Mouse (Mus musculus): ENCODE results near the gene Plcd1. TPM values are rescaled to one million over a fixed set of nuclear protein-coding genes. Genes with fewer than 3 reads are reported as not detected.

The Plcd1 gene
- polyA plus RNA-seq, 1 experiment, result 8.8 TPM

- Histone ChIP-seq H3ac (ENCODE audit: control insufficient read depth, insufficient read length, low read depth) (no peak overlapping the region), H3K79me3 (ENCODE audit: low read depth) (no peaks in the 10 kb centered on the region), H3K79me2 (ENCODE audit: control insufficient read depth, insufficient read depth) (no peaks in the 10 kb centered on the region), H3K27me3 (ENCODE audit: control insufficient read depth, insufficient read depth, insufficient read length) (no peaks in the 10 kb centered on the region), H3K36me3 (ENCODE audit: control insufficient read depth, insufficient read depth) (no peaks in the 10 kb centered on the region), H3K4me3 (ENCODE audit: insufficient read depth, poor library complexity, severe bottlenecking) (no peak overlapping the region)
- TF ChIP-seq MAX (IDR thresholded peaks at IDR 0.05) (no peak), CTCF (IDR thresholded peaks at IDR 0.05; ENCODE audit: control insufficient read depth, insufficient read depth, insufficient read length) (no peak), FOSL1 (IDR thresholded peaks at IDR 0.05; ENCODE audit: insufficient read depth, low read length, poor library complexity, severe bottlenecking) (no peak), MYOG (IDR thresholded peaks at IDR 0.05; ENCODE audit: control insufficient read depth, extremely low read depth, insufficient read length) (no peak), CEBPB (IDR thresholded peaks at IDR 0.05; ENCODE audit: low read depth) (no peak), USF1 (IDR thresholded peaks at IDR 0.05; ENCODE audit: low read depth) (no peak), MYOD1 (IDR thresholded peaks at IDR 0.05; ENCODE audit: control insufficient read depth, insufficient read length, low read depth) (no peak)
Observed at GRCm38 (mm10) chr9:119109685-119110353, 16.5 kb upstream of the Plcd1 start.

- no peak overlapping the region for H3ac ChIP-seq (ENCODE audit: control insufficient read depth, insufficient read length, low read depth)
- H3K79me2 ChIP-seq (ENCODE audit: control insufficient read depth, insufficient read depth), result no peaks in the 10 kb centered on the region
- H3K79me3 ChIP-seq (ENCODE audit: low read depth), result no peaks in the 10 kb centered on the region
- no peaks in the 10 kb centered on the region for H3K36me3 ChIP-seq (ENCODE audit: control insufficient read depth, insufficient read depth)
- TF ChIP-seq MAX (IDR thresholded peaks at IDR 0.05) (peak; percentile 39), FOSL1 (IDR thresholded peaks at IDR 0.05; ENCODE audit: insufficient read depth, low read length, poor library complexity, severe bottlenecking) (no peak), MYOG (IDR thresholded peaks at IDR 0.05; ENCODE audit: control insufficient read depth, extremely low read depth, insufficient read length) (no peak), MYOD1 (IDR thresholded peaks at IDR 0.05; ENCODE audit: control insufficient read depth, insufficient read length, low read depth) (no peak), CTCF (IDR thresholded peaks at IDR 0.05; ENCODE audit: control insufficient read depth, insufficient read depth, insufficient read length) (peak; percentile 45), USF1 (IDR thresholded peaks at IDR 0.05; ENCODE audit: low read depth) (no peak)
- H3K4me3 ChIP-seq (ENCODE audit: insufficient read depth, poor library complexity, severe bottlenecking), result no peak overlapping the region
- H3K27me3 ChIP-seq (ENCODE audit: control insufficient read depth, insufficient read depth, insufficient read length), result no peaks in the 10 kb centered on the region
Observed at GRCm38 (mm10) chr9:119107566-119107965, 14.3 kb upstream of the Plcd1 start.

- TF ChIP-seq CEBPB (IDR thresholded peaks at IDR 0.05; ENCODE audit: low read depth) (no peak), MAX (IDR thresholded peaks at IDR 0.05) (no peak), CTCF (IDR thresholded peaks at IDR 0.05; ENCODE audit: control insufficient read depth, insufficient read depth, insufficient read length) (no peak), USF1 (IDR thresholded peaks at IDR 0.05; ENCODE audit: low read depth) (no peak)
- no peaks in the 10 kb centered on the region for H3K27me3 ChIP-seq (ENCODE audit: control insufficient read depth, insufficient read depth, insufficient read length)
- no peaks in the 10 kb centered on the region for H3K79me2 ChIP-seq (ENCODE audit: control insufficient read depth, insufficient read depth)
- no peaks in the 10 kb centered on the region for H3K79me3 ChIP-seq (ENCODE audit: low read depth)
- H3ac ChIP-seq (ENCODE audit: control insufficient read depth, insufficient read length, low read depth), result peak overlapping the region; percentile 41
- peak overlapping the region; percentile 29 for H3K4me3 ChIP-seq (ENCODE audit: insufficient read depth, poor library complexity, severe bottlenecking)
- H3K36me3 ChIP-seq (ENCODE audit: control insufficient read depth, insufficient read depth), result no peaks in the 10 kb centered on the region
Observed at GRCm38 (mm10) chr9:119102783-119103113, 9.4 kb upstream of the Plcd1 start.

GRCm38 (mm10) chr9:119101992-119102782 is 8.9 kb upstream of the Plcd1 start, which contains the start of gene Dlec1:
TSS of gene Dlec1 (plus strand) at chr9:119102478.
- peak within 1 kb of the TSS; percentile 41 for H3ac ChIP-seq (ENCODE audit: control insufficient read depth, insufficient read length, low read depth)
- H3K79me3 ChIP-seq (ENCODE audit: low read depth), result no peaks in the 10 kb centered on the region
- no peaks in the 10 kb centered on the region for H3K27me3 ChIP-seq (ENCODE audit: control insufficient read depth, insufficient read depth, insufficient read length)
- no peaks in the 10 kb centered on the region for H3K36me3 ChIP-seq (ENCODE audit: control insufficient read depth, insufficient read depth)
- H3K4me3 ChIP-seq (ENCODE audit: insufficient read depth, poor library complexity, severe bottlenecking), result peak within 1 kb of the TSS; percentile 29
- H3K79me2 ChIP-seq (ENCODE audit: control insufficient read depth, insufficient read depth), result no peaks in the 10 kb centered on the region
- TF ChIP-seq CTCF (IDR thresholded peaks at IDR 0.05; ENCODE audit: control insufficient read depth, insufficient read depth, insufficient read length) (no peak), MAX (IDR thresholded peaks at IDR 0.05) (no peak), USF1 (IDR thresholded peaks at IDR 0.05; ENCODE audit: low read depth) (no peak), FOSL1 (IDR thresholded peaks at IDR 0.05; ENCODE audit: insufficient read depth, low read length, poor library complexity, severe bottlenecking) (no peak), MYOD1 (IDR thresholded peaks at IDR 0.05; ENCODE audit: control insufficient read depth, insufficient read length, low read depth) (no peak), CEBPB (IDR thresholded peaks at IDR 0.05; ENCODE audit: low read depth) (no peak), MYOG (IDR thresholded peaks at IDR 0.05; ENCODE audit: control insufficient read depth, extremely low read depth, insufficient read length) (no peak)

GRCm38 (mm10) chr9:119100177-119100898 is 7.0 kb upstream of the Plcd1 start:
- H3ac ChIP-seq (ENCODE audit: control insufficient read depth, insufficient read length, low read depth), result no peak overlapping the region
- H3K36me3 ChIP-seq (ENCODE audit: control insufficient read depth, insufficient read depth), result no peaks in the 10 kb centered on the region
- H3K79me3 ChIP-seq (ENCODE audit: low read depth), result no peaks in the 10 kb centered on the region
- H3K4me3 ChIP-seq (ENCODE audit: insufficient read depth, poor library complexity, severe bottlenecking), result no peak overlapping the region
- no peak for TF ChIP-seq USF1 (IDR thresholded peaks at IDR 0.05; ENCODE audit: low read depth)
- no peak for TF ChIP-seq MAX (IDR thresholded peaks at IDR 0.05)
- TF ChIP-seq FOSL1 (IDR thresholded peaks at IDR 0.05; ENCODE audit: insufficient read depth, low read length, poor library complexity, severe bottlenecking), result no peak
- TF ChIP-seq CEBPB (IDR thresholded peaks at IDR 0.05; ENCODE audit: low read depth), result no peak
- TF ChIP-seq MYOD1 (IDR thresholded peaks at IDR 0.05; ENCODE audit: control insufficient read depth, insufficient read length, low read depth), result no peak
- TF ChIP-seq MYOG (IDR thresholded peaks at IDR 0.05; ENCODE audit: control insufficient read depth, extremely low read depth, insufficient read length), result no peak
- TF ChIP-seq CTCF (IDR thresholded peaks at IDR 0.05; ENCODE audit: control insufficient read depth, insufficient read depth, insufficient read length), result no peak
- no peaks in the 10 kb centered on the region for H3K79me2 ChIP-seq (ENCODE audit: control insufficient read depth, insufficient read depth)
- H3K27me3 ChIP-seq (ENCODE audit: control insufficient read depth, insufficient read depth, insufficient read length), result no peaks in the 10 kb centered on the region

Measured in C2C12 (cell line).